ENCODE assay signal across 20 mouse cellular contexts in the genomic region with DNA sequence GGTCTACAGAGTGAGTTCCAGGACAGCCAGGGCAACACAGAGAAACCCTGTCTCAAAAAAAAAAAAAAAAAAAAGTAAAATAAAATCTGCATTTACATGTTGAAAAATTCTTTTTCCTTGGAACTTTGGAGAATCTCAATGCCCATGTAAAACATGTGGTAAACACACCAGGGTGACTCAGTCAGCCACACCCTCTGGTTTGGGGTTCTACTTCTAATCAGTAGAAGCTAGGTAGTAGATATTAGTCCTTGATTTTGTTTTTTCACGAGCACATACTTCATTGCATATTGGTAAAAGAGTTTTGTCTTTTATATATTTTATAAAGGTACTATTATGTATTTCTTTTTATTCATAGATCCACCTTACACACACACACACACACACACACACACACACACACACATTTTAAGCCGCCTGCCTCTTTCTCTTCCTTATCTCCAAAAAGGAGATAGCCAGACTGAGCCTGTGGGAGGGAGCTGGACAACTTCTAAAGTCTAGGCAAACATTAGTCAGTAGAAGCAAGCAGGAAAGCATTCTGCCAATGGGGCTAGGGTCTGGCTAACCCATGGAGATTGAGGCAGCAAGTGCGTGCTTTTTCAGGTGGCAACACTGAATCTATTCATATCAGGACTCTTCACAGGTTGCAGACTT. TPM values are rescaled to one million over a fixed set of nuclear protein-coding genes. Genes with fewer than 3 reads are reported as not detected.
"Had no signal": no experiment of that assay in that cellular context is flagged by ENCODE, and none has a peak within 500 bp of the region (broad histone marks: within the 10 kb centered on the region; RNA-seq: fewer than 3 reads in every experiment).

No protein-coding gene starts in this region.

- ATAC-seq: midbrain, embryonic 13.5 days; midbrain, embryonic 15.5 days had no signal

- H3K9me3 ChIP-seq: liver, embryonic 15.5 days; lung, embryonic 15.5 days; megakaryocyte, embryonic 14.5 days; midbrain, embryonic 13.5 days; midbrain, embryonic 15.5 days; neural tube, embryonic 12.5 days; stomach, embryonic 15.5 days had no signal

- H3K4me2 ChIP-seq: liver, embryonic 15.5 days; lung, embryonic 15.5 days; midbrain, embryonic 11.5 days; midbrain, embryonic 13.5 days; midbrain, embryonic 15.5 days; neural tube, embryonic 12.5 days; stomach, embryonic 15.5 days had no signal

- H3K9ac ChIP-seq: liver, embryonic 15.5 days; lung, embryonic 15.5 days; midbrain, embryonic 13.5 days; midbrain, embryonic 15.5 days; neural tube, embryonic 12.5 days; stomach, embryonic 15.5 days had no signal

- H3K36me3 ChIP-seq: liver, embryonic 15.5 days; lung, embryonic 15.5 days; midbrain, embryonic 13.5 days; midbrain, embryonic 15.5 days; neural tube, embryonic 12.5 days; stomach, embryonic 15.5 days had no signal

- DNase-seq: lung, adult 18-20 months; lung, postnatal 10 days; right cerebral cortex, postnatal 14 days; thymus, postnatal 25 days; thymus, postnatal 4 days had no signal

- H3K4me1 ChIP-seq: midbrain, embryonic 13.5 days; midbrain, embryonic 15.5 days; neural tube, embryonic 12.5 days; stomach, embryonic 15.5 days had no signal

- H3K27me3 ChIP-seq: liver, embryonic 15.5 days; lung, embryonic 15.5 days; midbrain, embryonic 13.5 days; midbrain, embryonic 15.5 days; neural tube, embryonic 12.5 days; stomach, embryonic 15.5 days had no signal

- H3K4me3 ChIP-seq: liver, embryonic 15.5 days; lung, embryonic 15.5 days; megakaryocyte, embryonic 14.5 days; midbrain, embryonic 13.5 days; midbrain, embryonic 15.5 days; neural tube, embryonic 12.5 days; stomach, embryonic 15.5 days had no signal

- H3K27ac ChIP-seq: liver, embryonic 15.5 days; lung, embryonic 15.5 days; midbrain, embryonic 13.5 days; midbrain, embryonic 15.5 days; neural tube, embryonic 12.5 days; stomach, embryonic 15.5 days; stomach, postnatal 0 days had no signal

RNA-seq across cellular contexts. Expression of gene Tex19.2, which starts 7.2 kb away (rescaled TPM):
- total RNA-seq: midbrain, postnatal 0 days; monocyte, adult 5-6 weeks; neutrophil, adult 5-6 weeks had no signal
- polyA plus RNA-seq: lung, embryonic 15.5 days; midbrain, embryonic 11.5 days; midbrain, embryonic 13.5 days; midbrain, embryonic 15.5 days; midbrain, postnatal 0 days; neural tube, embryonic 12.5 days; neural tube, embryonic 14.5 days; spleen, adult 2 months; stomach, embryonic 15.5 days had no signal

RNA-seq across cellular contexts. Expression of gene Tex19.1, which starts 20.3 kb away (rescaled TPM):
- total RNA-seq: midbrain, postnatal 0 days; monocyte, adult 5-6 weeks; neutrophil, adult 5-6 weeks had no signal
- polyA plus RNA-seq: lung, embryonic 15.5 days; midbrain, embryonic 11.5 days; midbrain, embryonic 13.5 days; midbrain, embryonic 15.5 days; midbrain, postnatal 0 days; neural tube, embryonic 12.5 days; neural tube, embryonic 14.5 days; spleen, adult 2 months had no signal

RNA-seq across cellular contexts. Expression of gene Uts2r, which starts 34.4 kb away (rescaled TPM):
- total RNA-seq: monocyte, adult 5-6 weeks; neutrophil, adult 5-6 weeks had no signal
- polyA plus RNA-seq: lung, embryonic 15.5 days; midbrain, embryonic 11.5 days; spleen, adult 2 months; stomach, embryonic 15.5 days; stomach, postnatal 0 days; urinary bladder, adult 2 months had no signal

RNA-seq across cellular contexts. Expression of gene Sectm1a, which starts 44.6 kb away (rescaled TPM):
- total RNA-seq: midbrain, postnatal 0 days; monocyte, adult 5-6 weeks; neutrophil, adult 5-6 weeks had no signal
- polyA plus RNA-seq: midbrain, embryonic 11.5 days; midbrain, embryonic 13.5 days; midbrain, embryonic 15.5 days; midbrain, postnatal 0 days; neural tube, embryonic 12.5 days; neural tube, embryonic 14.5 days had no signal
